Mouse (Mus musculus) testis, adult 2 months (tissue): Measurements from ENCODE around the gene Ttc1.

Experiments
- CTCF ChIP-seq: fragments of 200-500 bp; IDR thresholded peaks from 2 replicates; pipeline ENCODE4 v1.5.1; 2012; ENCODE audit warnings: low read depth, mild to moderate bottlenecking, inconsistent platforms, low read length, moderate library complexity; ENCODE audit not compliant: control insufficient read depth, insufficient read depth, insufficient replicate concordance
- POLR2A ChIP-seq: fragments of 200-500 bp; IDR thresholded peaks from 2 replicates; pipeline ENCODE4 v1.6.1; 2012; ENCODE audit warnings: low read depth, mild to moderate bottlenecking, inconsistent platforms, low read length, moderate library complexity; ENCODE audit not compliant: control insufficient read depth

GRCm38 (mm10) chr11:43773725-43774124 is 25.9 kb upstream of the Ttc1 start:
- TF ChIP-seq CTCF (no peak), POLR2A (no peak)
